Mouse (Mus musculus): ENCODE measurements at regions not wholly inside any gene's neighbourhood (a gene's known extent, or its start where the extent isn't known, plus 50 kb on each side); places are given as distances from the start of the nearest gene placed in this dataset.

GRCm38 (mm10) chr10:110654070-110654469 lies 91.2 kb upstream of the E2f7 start:
- no peak for DNase-seq (ENCODE audit: low spot score)

- no peak for DNase-seq (ENCODE audit: low spot score)
Measured at GRCm38 (mm10) chr10:110658153-110658695, 87.0 kb upstream of the E2f7 start.

GRCm38 (mm10) chr10:110676503-110676902 lies 68.7 kb upstream of the E2f7 start:
- DNase-seq (ENCODE audit: low spot score), result peak; percentile 33
